Mouse (Mus musculus) erythroblast, embryonic 14.5 days (primary cell): ENCODE results near the gene Best2.

ENCODE experiments used
- GATA1 ChIP-seq: IDR thresholded peaks from 2 replicates; pipeline ENCODE4 v1.6.1; 2012; ENCODE audit warnings: low read length, inconsistent platforms, mixed read lengths
- TAL1 ChIP-seq: IDR thresholded peaks from 3 replicates; pipeline ENCODE4 v1.6.1; 2012; ENCODE audit warnings: low read length, inconsistent platforms, mixed read lengths

GRCm38 (mm10) chr8:85025098-85025932, 11.0 kb upstream of the Best2 start, which contains the start of gene Asna1:
- TF ChIP-seq TAL1 = no peak
- TF ChIP-seq GATA1 = no peak
